Mouse (Mus musculus) forebrain, postnatal 0 days (tissue): ENCODE measurements around the gene Utrn. TPM values are rescaled to one million over a fixed set of nuclear protein-coding genes. Genes with fewer than 3 reads are reported as not detected.

Source experiments
- ATAC-seq: fragments of 200-750 bp; cut with Nextera tagmentation; 2 replicates; pipeline ENCODE4 v1.8.0; 2017; ENCODE audit warnings: mild to moderate bottlenecking, moderate library complexity
- DNase-seq: peaks from one replicate; pipeline ENCODE4 v3.0.0-alpha.2; 2015
- H3K27ac ChIP-seq: fragments of 300-500 bp; sonication (generic); 2 replicates; pipeline ENCODE4 v1.5.1; 2014; ENCODE audit warnings: low read depth, mild to moderate bottlenecking, antibody characterized with exemption, low read length, moderate library complexity, mixed read lengths
- H3K27me3 ChIP-seq: fragments of 300-500 bp; sonication (generic); 2 replicates; pipeline ENCODE4 v1.6.1; 2014; ENCODE audit warnings: mild to moderate bottlenecking, low read length, mixed read lengths; ENCODE audit not compliant: insufficient read depth
- H3K36me3 ChIP-seq: fragments of 300-500 bp; sonication (generic); 2 replicates; pipeline ENCODE4 v1.6.1; 2014; ENCODE audit warnings: mild to moderate bottlenecking, moderate library complexity; ENCODE audit not compliant: insufficient read depth
- H3K4me1 ChIP-seq: fragments of 300-500 bp; sonication (generic); 2 replicates; pipeline ENCODE4 v1.6.1; 2014; ENCODE audit warnings: antibody characterized with exemption; ENCODE audit not compliant: insufficient read depth
- H3K4me2 ChIP-seq: fragments of 300-500 bp; sonication (generic); 2 replicates; pipeline ENCODE4 v1.6.1; 2014; ENCODE audit warnings: low read depth, mild to moderate bottlenecking, moderate library complexity
- H3K4me3 ChIP-seq: fragments of 300-500 bp; sonication (generic); 2 replicates; pipeline ENCODE4 v1.5.1; 2014; ENCODE audit warnings: low read depth, low read length, mixed read lengths
- H3K9ac ChIP-seq: fragments of 300-500 bp; sonication (generic); 2 replicates; pipeline ENCODE4 v1.6.1; 2014; ENCODE audit warnings: mild to moderate bottlenecking
- H3K9me3 ChIP-seq: fragments of 300-500 bp; sonication (generic); 2 replicates; pipeline ENCODE4 v1.6.1; 2016; ENCODE audit warnings: low read length
- CTCF ChIP-seq: sonication (generic); IDR thresholded peaks from 2 replicates; pipeline ENCODE4 v1.5.1; 2016; ENCODE audit warnings: antibody characterized with exemption, control low read depth, low read depth
- WGBS: fragments of 180-500 bp; shearing (Covaris S2); extraction: QIAGEN DNeasy Blood & Tissue Kit; methylation state at CpG from one replicate; pipeline ENCODE4 v1.1.7; 2014; 5-methylcytosine and 5-hydroxymethylcytosine counted together
- polyA plus RNA-seq: library from polyadenylated mRNA; unstranded; fragments of >200 nt; fragmentation: Nextera tagmentation; extraction: Ambion mirVana; gene quantifications from 2 replicates; pipeline ENCODE4 v1.2.1, GENCODE M21; 2015
- total RNA-seq: library from RNA; depleted of rRNA; stranded (reverse); fragments of >200 nt; gene quantifications from 2 replicates; pipeline ENCODE4 v1.2.3, GENCODE M21; 2014

The Utrn gene
- total and polyA plus RNA-seq, 2 experiments from 2014 or later = 14.2 to 26.8 TPM

- Histone ChIP-seq H3K4me1 (0 out of 2 replicates have a peak, but pooled peaks cover 6% of the 10 kb centered on the region), H3K4me3 (no peak overlapping the region), H3K27me3 (no peaks in the 10 kb centered on the region), H3K9me3 (no peaks in the 10 kb centered on the region), H3K36me3 (no peaks in the 10 kb centered on the region), H3K4me2 (no peak overlapping the region), H3K27ac (no peak overlapping the region), H3K9ac (no peak overlapping the region)
- no peak for TF ChIP-seq CTCF
- whole genome bisulfite sequencing = 92% methylated on average over 3 of the region's 3 CpGs
- no peak for ATAC-seq
- no peak for DNase-seq
Observed at GRCm38 (mm10) chr10:12727881-12728280, 141.3 kb downstream of the Utrn start.

DNA sequence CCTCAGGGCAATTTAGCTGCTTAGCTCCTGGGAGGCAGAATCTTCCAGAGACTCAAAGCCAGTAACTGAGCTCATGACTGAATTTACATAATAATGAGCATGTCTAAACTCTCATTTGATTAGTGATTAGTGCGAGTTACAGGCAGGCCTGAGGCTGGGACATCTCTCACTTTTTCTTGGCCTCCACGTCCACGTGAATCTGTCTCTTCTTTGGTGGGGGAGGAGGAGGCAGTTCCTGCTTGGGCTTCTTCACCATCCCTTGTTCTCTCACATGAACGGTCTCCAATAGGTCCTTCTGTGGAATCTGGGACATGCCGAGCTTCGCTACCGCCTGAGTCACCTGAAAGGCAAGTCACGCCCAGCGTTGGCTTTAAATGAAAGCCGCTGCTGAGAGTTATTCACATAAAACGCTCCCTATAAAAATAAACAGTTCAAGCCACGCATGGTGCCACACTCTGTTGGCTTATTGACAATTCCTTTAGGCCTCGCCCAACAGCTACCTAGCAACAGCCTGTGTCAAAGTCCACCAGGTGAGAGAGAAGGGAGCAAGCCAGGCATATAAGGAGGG, 143.0 kb downstream of the Utrn start:
- no peak for TF ChIP-seq CTCF
- ATAC-seq = peak; percentile 43; the same call in 1 of the 2 replicates
- no peaks in the 10 kb centered on the region for H3K9me3 ChIP-seq
- H3K27ac ChIP-seq = no peak overlapping the region
- no peaks in the 10 kb centered on the region for H3K27me3 ChIP-seq
- 0 out of 2 replicates have a peak, but pooled peaks cover 6% of the 10 kb centered on the region for H3K4me1 ChIP-seq
- 0 out of 2 replicates have a peak overlapping the region, but pooled peaks have one; percentile 23 for H3K4me2 ChIP-seq
- WGBS = 16% methylated on average over 13 of the region's 13 CpGs
- H3K4me3 ChIP-seq = no peak overlapping the region
- H3K9ac ChIP-seq = no peak overlapping the region
- peak; percentile 17 for DNase-seq
- H3K36me3 ChIP-seq = no peaks in the 10 kb centered on the region

DNA sequence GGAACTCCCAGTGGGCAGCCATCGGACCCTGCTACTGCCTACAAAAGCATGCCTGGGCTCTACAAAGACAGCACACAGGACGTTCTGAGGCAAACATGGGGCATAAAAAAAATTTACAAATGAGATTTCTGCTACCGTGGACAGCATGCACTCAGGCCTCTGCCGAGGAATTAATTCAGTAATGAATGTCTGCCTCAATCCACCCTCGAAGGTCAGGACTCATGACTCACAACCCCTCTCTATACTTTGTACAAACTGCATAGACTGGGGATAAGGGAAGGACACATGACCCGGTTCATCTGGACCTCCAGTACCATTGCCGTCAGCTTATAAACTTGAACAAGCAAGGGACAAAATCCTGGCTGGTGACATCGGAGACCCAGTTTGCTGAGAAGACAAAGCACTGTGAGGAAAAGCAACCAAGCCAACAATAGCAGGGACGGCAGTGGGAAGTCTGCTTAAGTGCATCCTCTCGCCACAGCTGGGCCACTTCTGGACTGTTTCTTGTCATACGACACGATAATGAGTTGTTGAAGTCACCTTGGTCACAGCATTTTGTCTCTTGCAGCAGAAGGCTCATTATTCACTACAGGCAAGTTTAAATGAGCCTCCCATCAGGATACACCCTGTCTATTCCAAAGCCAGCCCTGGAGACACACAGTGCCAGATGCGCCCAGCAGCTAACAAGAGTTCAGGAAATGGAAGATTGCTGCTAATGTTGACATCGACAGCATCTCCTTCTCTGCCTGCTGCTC, 144.7 kb downstream of the Utrn start:
- no peak overlapping the region for H3K4me3 ChIP-seq
- no peak overlapping the region for H3K4me2 ChIP-seq
- H3K4me1 ChIP-seq = 0 out of 2 replicates have a peak, but pooled peaks cover 6% of the 10 kb centered on the region
- no peak for TF ChIP-seq CTCF
- no peaks in the 10 kb centered on the region for H3K27me3 ChIP-seq
- H3K9me3 ChIP-seq = no peaks in the 10 kb centered on the region
- 61% methylated on average over 14 of the region's 14 CpGs for WGBS
- peak; percentile 5 for DNase-seq
- no peak overlapping the region for H3K27ac ChIP-seq
- H3K9ac ChIP-seq = no peak overlapping the region
- no peak; the same call in 1 of the 2 replicates for ATAC-seq
- H3K36me3 ChIP-seq = no peaks in the 10 kb centered on the region

DNA sequence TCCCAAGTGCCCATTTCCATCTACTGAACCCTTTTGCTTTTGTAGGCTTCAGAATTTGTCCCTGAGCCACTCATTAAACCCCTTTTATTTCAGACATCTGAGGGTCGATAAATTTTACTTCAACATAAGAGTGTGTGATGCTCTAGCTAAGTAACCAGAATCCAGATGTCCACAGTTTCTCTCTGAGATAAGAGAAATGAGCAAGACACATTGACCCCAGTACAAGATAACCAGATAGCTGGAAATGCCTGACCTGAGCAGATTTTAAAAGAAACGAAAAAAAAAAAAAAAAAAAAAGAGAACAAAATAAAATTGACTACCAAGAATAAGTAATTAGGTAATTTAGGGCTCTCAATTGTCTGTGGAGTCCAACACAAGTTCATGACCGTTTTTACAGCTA, 145.9 kb downstream of the Utrn start:
- Histone ChIP-seq H3K36me3 (no peaks in the 10 kb centered on the region), H3K4me1 (0 out of 2 replicates have a peak, but pooled peaks cover 6% of the 10 kb centered on the region), H3K27ac (no peak overlapping the region), H3K27me3 (no peaks in the 10 kb centered on the region), H3K4me3 (no peak overlapping the region), H3K9ac (no peak overlapping the region), H3K4me2 (no peak overlapping the region), H3K9me3 (no peaks in the 10 kb centered on the region)
- ATAC-seq = no peak
- WGBS = 45% methylated on average over 3 of the region's 3 CpGs
- DNase-seq = no peak
- no peak for TF ChIP-seq CTCF

DNA sequence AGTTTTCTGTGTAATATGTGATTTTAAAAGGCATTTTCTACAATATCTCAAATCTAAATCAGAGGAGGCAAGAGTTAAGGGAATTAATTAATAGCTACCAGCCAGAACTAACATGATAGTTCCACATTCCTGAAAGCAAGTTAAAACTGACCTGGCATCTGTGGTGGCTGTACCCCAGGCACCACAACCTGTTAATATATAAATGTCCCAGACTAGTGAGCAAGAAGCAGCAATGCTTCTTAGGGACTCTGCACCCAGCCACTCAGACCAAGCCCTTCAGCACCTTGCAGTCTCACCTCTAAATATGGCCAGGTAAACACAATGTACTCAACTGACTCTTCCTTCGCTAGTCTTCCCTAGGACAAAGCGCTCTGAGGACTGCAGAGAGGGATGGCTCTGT, 147.1 kb downstream of the Utrn start:
- 82% methylated on average over 2 of the region's 2 CpGs for WGBS
- ATAC-seq = no peak

DNA sequence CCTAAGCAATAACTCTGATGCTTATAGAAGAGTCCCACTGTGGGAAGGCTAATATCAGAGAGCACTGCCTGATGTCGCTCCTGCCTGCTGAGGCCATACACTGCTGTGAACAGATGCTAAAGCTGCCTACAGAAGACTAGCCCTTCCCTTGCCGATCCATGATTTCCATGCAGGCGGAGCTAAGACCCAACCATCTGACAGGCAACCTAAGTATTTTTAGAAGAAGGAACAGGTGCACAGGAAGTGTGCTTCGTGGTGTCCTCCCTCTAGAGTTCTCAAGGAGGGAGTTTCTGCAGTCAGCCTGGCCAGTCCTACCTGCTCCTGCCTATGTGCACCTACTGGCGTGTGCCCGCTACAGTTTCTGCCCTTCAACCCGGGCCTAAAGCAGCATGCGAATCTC, 150.8 kb downstream of the Utrn start:
- Histone ChIP-seq H3K27me3 (no peaks in the 10 kb centered on the region), H3K36me3 (no peaks in the 10 kb centered on the region), H3K9me3 (no peaks in the 10 kb centered on the region), H3K4me1 (no peaks in the 10 kb centered on the region), H3K4me2 (no peak overlapping the region), H3K9ac (no peak overlapping the region), H3K27ac (no peak overlapping the region), H3K4me3 (no peak overlapping the region)
- no peak for TF ChIP-seq CTCF
- ATAC-seq (no peak), DNase-seq (no peak)
- 89% methylated on average over 8 of the region's 8 CpGs for WGBS

More for the DNA sequence above, 147.1 kb downstream of the Utrn start:
- Histone ChIP-seq H3K4me2 (no peak overlapping the region), H3K27ac (no peak overlapping the region), H3K36me3 (no peaks in the 10 kb centered on the region), H3K9ac (no peak overlapping the region), H3K27me3 (no peaks in the 10 kb centered on the region), H3K9me3 (no peaks in the 10 kb centered on the region), H3K4me1 (0 out of 2 replicates have a peak, but pooled peaks cover 6% of the 10 kb centered on the region), H3K4me3 (no peak overlapping the region)
- DNase-seq = no peak
- TF ChIP-seq CTCF = no peak

- TF ChIP-seq CTCF = no peak
- DNase-seq (no peak), ATAC-seq (no peak)
- no peak overlapping the region for H3K27ac ChIP-seq
- no peaks in the 10 kb centered on the region for H3K9me3 ChIP-seq
- no peaks in the 10 kb centered on the region for H3K27me3 ChIP-seq
- WGBS = 93% methylated on average over 3 of the region's 3 CpGs
- H3K36me3 ChIP-seq = no peaks in the 10 kb centered on the region
- no peaks in the 10 kb centered on the region for H3K4me1 ChIP-seq
- no peak overlapping the region for H3K4me3 ChIP-seq
- H3K4me2 ChIP-seq = no peak overlapping the region
- H3K9ac ChIP-seq = no peak overlapping the region
Observed at GRCm38 (mm10) chr10:12717381-12717780, 151.8 kb downstream of the Utrn start.
